Mouse (Mus musculus) common myeloid progenitor, adult 5-6 weeks (primary cell): ENCODE results near the gene Myh3. TPM values are rescaled to one million over a fixed set of nuclear protein-coding genes. Genes with fewer than 3 reads are reported as not detected.
"Not testable (repeated sequence)": the region's sequence is repeated elsewhere in the genome, so short reads cannot be mapped to it uniquely, and the experiment has no call there.

Source experiments
- ATAC-seq: replicated peaks from 2 replicates; pipeline ENCODE4 v1.8.0; 2016; ENCODE audit warnings: low read depth, mild to moderate bottlenecking, moderate TSS enrichment, inconsistent platforms; ENCODE audit not compliant: poor library complexity, severe bottlenecking
- total RNA-seq: library from RNA; stranded (forward); fragments of 200-1000, 187-1606 nt; gene quantifications from 2 replicates; pipeline ENCODE4 v1.2.3, GENCODE M21; 2017

The Myh3 gene
- total RNA-seq, 1 experiment from 2014 or later: not detected

DNA sequence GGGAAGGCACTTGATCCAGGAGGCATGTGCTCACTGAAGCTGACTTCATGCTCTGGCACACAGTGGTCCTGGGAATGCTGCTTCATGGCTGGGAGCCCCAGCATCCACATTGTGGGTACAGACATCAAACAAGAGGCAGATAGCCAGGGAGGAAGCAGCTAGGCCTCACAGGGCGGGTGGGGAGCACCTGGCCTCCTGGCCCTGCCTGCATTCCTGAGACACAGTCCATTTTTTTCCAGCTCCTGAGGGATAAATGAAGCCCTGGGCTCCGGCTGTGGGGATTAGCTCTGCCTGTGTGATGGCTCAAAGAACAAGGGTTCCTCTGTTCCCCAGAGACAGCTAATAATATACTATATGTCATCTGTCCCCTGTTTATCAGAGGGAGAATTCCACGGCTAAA lies 3.1 kb upstream of the Myh3 start:
- no peak for ATAC-seq

DNA sequence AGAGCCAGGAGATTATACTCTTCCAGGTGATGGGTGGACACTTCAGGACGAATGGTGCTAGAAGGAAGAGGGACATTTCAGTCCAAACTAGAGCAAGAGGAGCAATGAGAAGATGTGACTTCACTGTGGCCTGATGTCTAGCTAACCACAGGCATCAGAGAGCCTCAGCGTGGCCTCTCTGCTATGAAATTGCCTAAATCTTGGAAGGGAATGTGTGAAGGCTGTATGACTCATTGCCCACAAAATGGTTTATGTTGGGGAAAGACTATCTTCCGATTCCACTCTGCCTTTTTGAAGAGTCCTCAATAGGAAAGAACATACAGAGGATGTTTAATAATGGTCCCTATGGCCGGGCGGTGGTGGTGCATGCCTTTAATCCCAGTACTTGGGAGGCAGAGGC lies 1.3 kb upstream of the Myh3 start:
- no peak for ATAC-seq

DNA sequence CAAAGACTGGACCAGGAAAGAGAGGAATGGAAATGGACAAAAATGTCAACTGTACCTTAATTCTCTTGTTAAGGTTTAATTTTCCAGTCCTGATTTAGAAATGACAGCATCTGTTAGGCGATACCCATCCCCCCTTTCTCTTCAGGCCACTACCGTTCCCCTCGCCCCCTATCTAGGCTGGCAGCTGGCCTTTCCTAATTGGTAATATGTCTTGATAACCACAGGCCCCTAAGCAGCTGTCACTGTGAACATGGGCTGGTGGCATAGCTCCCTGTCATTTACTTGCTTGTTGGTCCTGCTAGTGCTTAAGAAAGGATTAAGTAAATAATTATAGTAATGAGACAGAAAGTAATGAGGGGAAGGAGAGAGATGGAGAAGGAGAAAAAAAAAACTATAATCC lies 665 bp upstream of the Myh3 start:
- ATAC-seq: no peak

DNA sequence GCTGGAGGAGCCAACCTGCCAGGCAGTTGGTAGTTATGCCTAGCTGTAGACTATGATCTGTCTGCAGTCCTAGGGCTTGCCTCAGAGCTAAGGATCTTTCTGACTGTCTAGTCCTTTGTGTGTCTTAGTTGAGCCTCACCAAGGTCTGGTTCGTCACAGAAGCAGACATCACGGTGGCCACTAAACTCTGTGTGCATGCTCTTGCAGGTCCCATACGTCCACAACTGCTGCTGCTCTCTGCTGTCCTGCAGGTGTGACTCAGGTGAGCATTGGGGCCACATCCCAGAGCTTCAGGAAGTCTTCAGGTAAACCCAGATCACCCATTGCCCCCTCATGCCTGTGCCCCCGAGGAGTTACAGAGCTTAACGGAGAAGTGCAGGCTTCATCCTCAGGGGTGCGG lies 788 bp downstream of the Myh3 start:
- no peak for ATAC-seq

DNA sequence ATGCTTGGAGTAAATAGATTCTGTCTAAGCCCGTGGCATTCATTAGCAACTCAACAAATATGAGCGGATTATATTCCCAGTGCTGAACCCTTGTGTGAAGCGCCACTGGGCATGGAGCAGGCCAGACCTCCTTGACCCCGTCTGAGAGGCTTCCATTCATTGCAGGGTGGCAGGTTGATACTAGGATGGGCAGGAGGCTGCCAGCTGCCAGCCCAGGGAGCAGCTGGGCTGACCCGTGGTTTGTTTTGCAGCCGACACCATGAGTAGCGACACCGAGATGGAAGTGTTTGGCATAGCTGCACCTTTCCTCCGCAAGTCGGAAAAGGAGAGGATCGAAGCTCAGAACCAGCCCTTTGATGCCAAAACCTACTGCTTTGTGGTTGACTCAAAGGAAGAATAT lies 1.6 kb downstream of the Myh3 start:
- no peak for ATAC-seq

DNA sequence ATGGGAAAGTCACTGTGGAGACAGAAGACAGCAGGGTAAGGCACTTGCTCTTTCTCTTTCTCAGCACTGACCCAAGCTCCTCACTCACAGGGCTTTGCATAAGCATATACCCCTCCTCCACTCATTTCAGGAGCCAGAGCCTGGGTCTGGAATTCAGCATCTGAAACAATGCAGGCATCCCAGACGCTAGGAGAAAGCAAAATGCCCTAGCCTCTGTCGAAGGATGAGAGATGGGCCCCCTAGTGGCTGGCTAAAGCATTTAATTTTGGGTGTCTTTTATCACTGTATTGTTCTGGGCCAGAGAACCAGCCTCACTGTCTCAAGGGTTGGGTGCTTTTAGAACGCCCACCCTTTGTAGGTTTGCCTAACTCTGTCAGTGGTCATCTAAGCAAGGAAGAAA lies 2.1 kb downstream of the Myh3 start:
- ATAC-seq: peak; percentile 79

DNA sequence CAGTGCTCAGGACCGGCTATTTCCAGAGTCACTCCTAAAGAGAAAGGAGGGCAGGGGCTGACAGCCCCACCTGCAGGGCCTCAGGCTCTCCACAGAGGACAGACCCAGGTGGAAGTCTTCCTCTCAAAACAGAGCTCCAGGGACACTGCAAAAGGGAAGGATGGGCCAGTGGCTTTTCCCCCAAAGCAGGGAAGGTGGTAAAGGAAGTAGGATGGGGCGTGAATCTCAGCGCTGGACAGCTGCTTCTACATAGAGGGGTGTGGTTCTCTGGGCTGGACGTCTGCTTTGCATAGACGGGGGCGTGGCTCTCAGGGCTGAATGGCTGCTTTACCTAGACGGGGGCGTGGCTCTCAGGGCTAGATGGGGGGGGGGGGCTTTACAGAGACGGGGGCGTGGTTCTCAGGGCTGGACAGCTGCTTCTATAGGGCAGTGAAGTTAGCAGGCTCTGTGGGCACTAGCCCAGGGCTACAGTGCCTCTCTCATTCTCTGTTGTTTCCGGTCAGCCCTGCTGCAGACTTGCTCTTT lies 3.1 kb downstream of the Myh3 start:
- ATAC-seq: peak; percentile 36

DNA sequence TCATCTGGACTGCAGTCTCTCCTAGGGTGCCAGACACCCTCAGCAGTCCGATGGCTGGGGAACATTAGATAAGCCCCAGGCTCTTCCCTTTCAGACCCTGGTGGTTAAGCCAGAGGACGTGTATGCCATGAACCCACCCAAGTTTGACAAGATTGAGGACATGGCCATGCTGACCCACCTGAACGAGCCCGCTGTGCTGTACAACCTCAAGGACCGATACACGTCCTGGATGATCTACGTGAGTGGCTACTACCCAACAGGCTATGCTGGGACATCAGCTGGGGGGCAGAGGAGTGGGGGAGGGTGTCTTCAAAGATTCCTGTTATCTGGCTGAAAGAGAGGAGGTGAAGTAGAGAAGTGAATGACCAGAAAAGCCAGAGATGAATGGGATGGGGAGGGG lies 4.1 kb downstream of the Myh3 start:
- ATAC-seq: no peak

DNA sequence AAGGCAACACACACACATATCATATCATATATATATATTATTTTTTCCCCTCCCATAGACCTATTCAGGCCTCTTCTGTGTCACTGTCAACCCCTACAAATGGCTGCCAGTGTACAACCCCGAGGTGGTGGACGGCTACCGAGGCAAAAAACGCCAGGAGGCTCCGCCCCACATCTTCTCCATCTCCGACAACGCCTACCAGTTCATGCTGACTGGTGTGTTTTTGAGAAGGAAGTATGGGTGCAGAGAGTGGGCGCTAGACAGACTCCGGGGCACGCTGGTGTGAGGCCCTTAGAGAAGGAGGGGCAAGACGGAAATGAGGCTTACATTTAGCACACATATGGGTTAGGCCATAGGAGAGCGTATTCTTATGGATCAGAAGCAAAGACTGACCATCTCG lies 4.7 kb downstream of the Myh3 start:
- ATAC-seq: no peak

DNA sequence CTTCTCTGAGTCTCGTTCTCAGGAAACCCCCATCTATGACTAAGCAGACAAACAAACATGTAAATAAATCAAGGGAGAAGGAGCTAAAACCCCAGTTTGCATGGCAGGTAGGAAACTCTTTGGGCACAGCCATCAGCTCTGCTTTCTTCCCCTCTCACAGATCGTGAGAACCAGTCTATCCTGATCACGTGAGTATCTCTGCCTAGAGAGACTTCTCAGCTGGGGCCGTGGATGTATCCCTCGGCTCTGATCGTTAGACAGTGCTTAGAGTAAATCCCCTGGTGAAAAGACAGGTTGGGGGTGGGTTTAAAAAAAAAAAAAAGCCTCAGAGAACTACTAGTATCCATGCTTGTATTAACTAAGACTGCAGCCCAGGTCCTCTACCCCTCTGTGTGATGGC lies 5.1 kb downstream of the Myh3 start:
- ATAC-seq: no peak

DNA sequence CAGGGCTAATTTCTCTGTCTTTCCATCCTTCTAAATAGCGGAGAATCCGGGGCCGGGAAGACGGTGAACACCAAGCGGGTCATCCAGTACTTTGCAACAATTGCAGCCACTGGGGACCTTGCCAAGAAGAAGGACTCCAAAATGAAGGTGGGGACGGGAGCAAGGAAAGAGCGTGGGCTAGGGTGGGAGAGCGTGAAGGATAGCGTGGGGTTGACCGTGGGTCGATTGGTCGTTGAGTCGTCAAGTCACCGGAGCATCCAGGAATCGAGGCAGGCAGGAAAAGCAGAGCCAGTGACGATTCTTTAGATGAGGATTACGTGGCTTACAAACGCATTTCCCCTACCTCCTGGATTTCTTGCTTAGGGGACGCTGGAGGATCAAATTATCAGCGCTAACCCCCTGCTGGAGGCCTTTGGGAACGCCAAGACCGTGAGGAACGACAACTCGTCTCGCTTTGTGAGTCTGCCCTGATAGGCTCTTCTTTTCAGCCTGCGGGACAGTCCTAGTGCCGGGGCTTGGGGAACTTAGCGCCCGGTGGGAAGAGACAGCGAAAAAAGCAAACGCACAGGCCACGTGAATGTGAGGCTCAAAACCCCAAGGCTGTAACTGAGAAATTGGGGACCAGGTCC lies 5.7 kb downstream of the Myh3 start:
- ATAC-seq: no peak

DNA sequence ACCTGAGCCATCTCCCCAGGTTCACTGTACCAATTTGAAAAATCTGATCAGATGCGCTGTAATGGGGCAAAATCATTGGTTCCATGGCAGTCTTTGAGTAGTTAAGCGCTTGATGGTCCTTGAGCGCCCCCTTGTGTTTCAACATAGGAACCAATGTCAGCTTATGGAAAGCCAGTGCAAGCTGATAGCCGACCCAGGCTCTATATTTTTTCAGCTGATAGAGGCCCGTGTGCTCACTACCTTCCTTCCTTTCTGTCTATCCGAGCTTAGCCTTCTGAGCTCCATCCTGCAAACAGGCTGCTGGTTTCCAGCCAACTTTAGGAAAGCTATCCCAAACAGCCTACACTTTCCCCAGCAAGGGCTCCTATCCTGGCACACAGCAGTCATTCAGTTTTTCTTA lies 7.4 kb downstream of the Myh3 start:
- peak; percentile 82 for ATAC-seq

DNA sequence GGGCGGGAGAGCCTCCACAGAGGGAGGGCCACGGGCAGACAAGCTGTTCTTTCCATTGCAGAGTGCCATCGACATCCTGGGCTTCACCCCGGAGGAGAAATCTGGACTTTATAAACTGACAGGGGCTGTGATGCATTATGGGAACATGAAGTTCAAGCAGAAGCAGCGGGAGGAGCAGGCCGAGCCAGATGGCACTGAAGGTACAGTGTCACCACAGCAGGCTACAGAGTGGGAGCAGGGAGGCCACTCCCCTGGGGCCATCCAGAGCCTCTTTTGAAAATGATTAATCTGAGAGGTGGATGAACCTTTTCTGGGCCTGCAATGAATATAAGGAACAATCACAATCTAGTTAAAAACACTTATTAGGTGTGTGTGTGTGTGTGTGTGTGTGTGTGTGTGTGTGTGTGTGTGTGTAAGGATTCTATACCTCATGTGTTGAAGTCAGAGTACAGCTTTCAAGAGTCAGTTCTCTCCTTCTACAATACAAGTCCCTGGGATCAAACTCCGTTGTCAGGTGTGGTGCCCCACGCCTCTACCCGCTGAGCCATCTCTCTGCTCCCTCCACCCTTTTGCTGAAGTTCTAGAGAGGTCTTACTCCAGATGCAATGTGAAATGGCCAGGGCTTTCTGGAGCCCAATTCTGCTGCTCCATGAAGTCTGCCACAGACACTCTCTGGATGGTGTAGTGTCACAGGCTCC lies 8.5 kb downstream of the Myh3 start:
- no peak for ATAC-seq

DNA sequence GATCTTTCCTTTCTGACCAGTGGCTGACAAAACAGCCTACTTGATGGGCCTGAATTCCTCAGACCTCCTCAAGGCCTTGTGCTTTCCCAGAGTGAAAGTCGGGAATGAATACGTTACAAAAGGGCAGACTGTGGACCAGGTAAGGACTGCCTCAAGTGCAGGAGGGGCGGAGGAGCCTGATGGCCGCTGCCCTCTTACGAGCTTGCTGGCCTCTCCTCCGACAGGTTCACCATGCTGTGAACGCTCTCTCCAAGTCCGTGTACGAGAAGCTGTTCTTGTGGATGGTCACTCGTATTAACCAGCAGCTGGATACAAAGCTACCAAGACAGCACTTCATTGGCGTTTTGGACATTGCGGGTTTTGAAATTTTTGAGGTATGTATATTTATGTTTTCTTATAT lies 9.1 kb downstream of the Myh3 start:
- ATAC-seq: no peak

DNA sequence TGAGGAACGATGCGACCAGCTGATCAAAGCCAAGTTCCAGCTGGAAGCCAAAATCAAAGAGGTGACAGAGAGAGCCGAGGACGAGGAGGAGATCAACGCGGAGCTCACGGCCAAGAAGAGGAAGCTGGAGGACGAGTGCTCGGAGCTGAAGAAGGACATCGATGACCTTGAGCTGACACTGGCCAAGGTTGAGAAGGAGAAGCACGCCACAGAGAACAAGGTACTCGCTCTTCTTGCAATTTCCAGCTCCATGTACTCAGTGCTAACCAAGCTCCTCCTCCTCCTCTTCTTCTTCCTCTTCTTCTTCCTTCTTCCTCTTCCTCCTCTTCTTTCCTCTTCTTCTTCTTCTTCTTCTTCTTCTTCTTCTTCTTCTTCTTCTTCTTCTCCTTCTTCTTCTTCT lies 14.3 kb downstream of the Myh3 start:
- ATAC-seq: not testable (repeated sequence)

DNA sequence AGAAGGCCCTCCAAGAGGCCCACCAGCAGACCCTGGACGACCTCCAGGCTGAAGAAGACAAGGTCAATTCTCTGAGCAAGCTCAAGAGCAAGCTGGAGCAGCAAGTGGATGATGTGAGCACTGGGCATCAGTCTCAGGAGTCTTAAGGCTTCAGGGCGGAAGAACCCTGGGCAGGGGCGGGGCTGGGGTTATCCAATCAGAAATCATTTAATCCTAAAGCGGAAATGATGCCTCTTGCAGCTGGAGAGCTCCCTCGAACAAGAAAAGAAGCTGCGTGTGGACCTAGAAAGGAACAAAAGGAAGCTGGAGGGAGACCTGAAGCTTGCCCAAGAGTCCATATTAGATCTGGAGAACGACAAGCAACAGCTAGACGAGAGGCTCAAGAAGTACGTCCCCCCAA lies 15.1 kb downstream of the Myh3 start:
- ATAC-seq: no peak

DNA sequence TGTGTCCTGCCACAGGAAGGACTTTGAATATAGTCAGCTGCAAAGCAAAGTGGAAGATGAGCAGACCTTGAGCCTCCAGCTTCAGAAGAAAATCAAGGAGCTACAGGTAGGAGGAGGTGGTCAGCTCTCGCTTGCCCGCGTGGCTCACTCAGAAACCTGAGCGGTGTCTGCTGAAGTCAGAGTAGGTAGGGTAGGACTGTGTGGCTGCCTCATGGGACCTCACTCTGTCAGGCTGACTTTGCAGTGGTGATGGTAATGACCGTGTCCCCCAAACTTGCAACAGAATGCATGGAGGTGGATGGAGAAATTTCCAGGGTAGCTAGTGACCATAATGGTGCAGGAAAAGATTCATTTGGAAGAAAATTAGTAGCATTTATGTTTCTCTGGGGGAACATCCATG lies 15.6 kb downstream of the Myh3 start:
- no peak for ATAC-seq

DNA sequence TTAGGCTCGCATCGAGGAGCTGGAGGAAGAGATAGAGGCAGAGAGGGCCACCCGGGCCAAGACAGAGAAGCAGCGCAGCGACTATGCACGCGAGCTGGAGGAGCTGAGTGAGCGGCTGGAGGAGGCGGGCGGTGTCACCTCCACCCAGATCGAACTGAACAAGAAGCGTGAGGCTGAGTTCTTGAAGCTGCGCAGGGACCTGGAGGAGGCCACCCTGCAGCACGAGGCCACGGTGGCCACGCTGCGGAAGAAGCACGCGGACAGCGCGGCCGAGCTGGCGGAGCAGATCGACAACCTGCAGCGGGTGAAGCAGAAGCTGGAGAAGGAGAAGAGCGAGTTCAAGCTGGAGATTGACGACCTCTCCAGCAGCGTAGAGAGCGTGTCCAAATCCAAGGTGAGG lies 16.4 kb downstream of the Myh3 start:
- no peak for ATAC-seq

DNA sequence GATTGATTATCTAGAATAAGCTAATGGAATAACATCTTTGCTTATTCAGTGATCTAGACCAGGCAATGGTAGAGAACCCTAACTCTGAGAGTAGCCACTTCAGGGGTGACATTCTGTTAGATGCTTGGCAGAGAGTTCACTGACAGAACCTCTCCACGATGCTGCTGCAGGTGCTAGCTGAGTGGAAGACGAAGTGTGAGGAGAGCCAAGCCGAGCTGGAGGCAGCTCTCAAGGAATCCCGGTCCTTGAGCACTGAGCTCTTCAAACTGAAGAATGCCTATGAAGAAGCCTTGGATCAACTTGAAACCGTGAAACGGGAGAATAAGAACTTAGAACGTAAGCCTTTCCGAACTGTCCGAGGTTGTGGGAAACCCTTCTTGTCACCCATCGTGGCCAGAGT lies 19.6 kb downstream of the Myh3 start:
- ATAC-seq: no peak

DNA sequence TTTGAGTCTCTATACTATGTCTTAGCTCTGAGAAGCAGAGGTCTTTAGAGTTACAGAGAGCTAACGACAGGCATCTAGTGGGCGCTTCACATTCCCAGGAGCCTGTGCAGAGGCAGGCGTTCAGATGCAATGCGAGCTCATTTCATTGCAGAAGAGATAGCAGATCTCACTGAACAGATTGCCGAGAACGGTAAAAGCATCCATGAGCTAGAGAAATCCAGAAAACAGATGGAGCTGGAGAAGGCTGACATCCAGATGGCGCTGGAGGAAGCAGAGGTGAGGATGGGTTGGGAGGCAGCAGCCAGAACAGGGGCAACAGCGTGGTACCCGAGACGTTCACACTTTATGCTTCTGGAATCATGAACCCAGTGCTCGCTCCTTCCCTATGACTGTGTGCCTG lies 20.3 kb downstream of the Myh3 start:
- no peak for ATAC-seq

DNA sequence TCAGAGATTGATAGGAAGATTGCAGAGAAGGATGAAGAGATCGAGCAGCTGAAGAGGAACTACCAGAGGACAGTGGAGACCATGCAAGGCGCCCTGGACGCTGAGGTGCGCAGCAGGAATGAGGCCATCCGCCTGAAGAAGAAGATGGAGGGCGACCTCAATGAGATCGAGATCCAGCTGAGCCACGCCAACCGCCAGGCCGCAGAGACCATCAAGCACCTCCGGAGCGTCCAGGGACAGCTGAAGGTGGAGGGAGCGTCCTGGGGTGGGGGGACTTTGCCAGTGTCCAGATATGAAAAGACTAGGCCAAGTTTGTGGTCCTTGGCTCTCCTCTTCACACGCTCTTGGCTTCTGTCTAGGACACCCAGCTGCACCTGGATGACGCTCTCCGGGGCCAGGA lies 21.1 kb downstream of the Myh3 start:
- ATAC-seq: no peak

DNA sequence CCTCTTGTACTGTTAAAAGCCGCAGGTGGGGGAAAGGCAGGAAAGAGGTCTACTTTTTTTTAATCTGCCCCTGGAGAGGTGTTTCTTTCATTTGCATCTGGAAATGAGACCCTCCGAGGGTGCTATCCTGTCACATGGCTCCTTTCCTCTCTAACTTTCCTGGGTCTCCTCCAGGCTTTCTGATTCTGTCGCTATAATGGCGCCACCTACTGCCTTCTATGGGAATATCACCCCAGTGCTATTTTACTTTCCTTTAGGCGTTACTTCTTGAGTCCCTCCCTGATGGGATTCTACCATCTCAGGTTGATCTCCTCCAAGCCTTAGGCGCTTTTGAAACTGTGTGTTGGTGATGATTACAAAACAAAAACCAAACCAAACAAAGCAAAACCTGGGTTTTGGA lies 22.1 kb downstream of the Myh3 start:
- ATAC-seq: peak; percentile 65
